Mouse (Mus musculus): Measurements from ENCODE around the gene Lrrfip1.

- TF ChIP-seq POLR2A (IDR thresholded peaks at IDR 0.05; ENCODE audit: insufficient read depth, low read length): no peak
- no peak for TF ChIP-seq CTCF (IDR thresholded peaks at IDR 0.05; ENCODE audit: low read depth, low read length)
These were observed 85.8 kb downstream of the Lrrfip1 start for GRCm38 (mm10) chr1:91084374-91084773.

Data from ES-Bruce4 (cell line).